Mouse (Mus musculus) bone marrow macrophage, adult 2 months (primary cell): Measurements from ENCODE around the gene Parg. TPM values are rescaled to one million over a fixed set of nuclear protein-coding genes. Genes with fewer than 3 reads are reported as not detected.
"Not testable (repeated sequence)": the region's sequence is repeated elsewhere in the genome, so short reads cannot be mapped to it uniquely, and the experiment has no call there.

ENCODE experiments used
- H3K27ac ChIP-seq: 2 replicates; pipeline ENCODE4 v1.5.1; 2012; ENCODE audit warnings: low read depth, low read length; ENCODE audit not compliant: insufficient read depth
- H3K4me1 ChIP-seq: 2 replicates; pipeline ENCODE4 v1.6.1; 2012; ENCODE audit warnings: low read length; ENCODE audit not compliant: control insufficient read depth, insufficient read depth
- H3K4me3 ChIP-seq: 2 replicates; pipeline ENCODE4 v1.5.1; 2012; ENCODE audit warnings: mild to moderate bottlenecking, low read length, moderate library complexity; ENCODE audit not compliant: insufficient read depth
- CTCF ChIP-seq: IDR thresholded peaks from 2 replicates; pipeline ENCODE4 v1.5.1; 2012; ENCODE audit warnings: low read depth, mild to moderate bottlenecking, low read length, moderate library complexity
- POLR2A ChIP-seq: IDR thresholded peaks from 2 replicates; pipeline ENCODE4 v1.6.1; 2012; ENCODE audit warnings: mild to moderate bottlenecking, low read depth, low read length, borderline replicate concordance
- polyA plus RNA-seq: library from polyadenylated mRNA; stranded (reverse); fragments of >200 nt; gene quantifications from 2 replicates; pipeline ENCODE4 v1.2.4, GENCODE M21; 2012; ENCODE audit not compliant: missing spikeins, insufficient read depth, insufficient read length

The Parg gene
- polyA plus RNA-seq, 1 experiment = 23.3 TPM

- H3K27ac ChIP-seq = no peak overlapping the region
- no peak overlapping the region for H3K4me3 ChIP-seq
- H3K4me1 ChIP-seq = peaks cover 9% of the 10 kb centered on the region
- TF ChIP-seq CTCF (no peak), POLR2A (no peak)
Observed at GRCm38 (mm10) chr14:32179393-32180195, 22.2 kb upstream of the Parg start.

- TF ChIP-seq CTCF = no peak
- no peak for TF ChIP-seq POLR2A
Observed at GRCm38 (mm10) chr14:32180861-32181260, 20.9 kb upstream of the Parg start.

DNA sequence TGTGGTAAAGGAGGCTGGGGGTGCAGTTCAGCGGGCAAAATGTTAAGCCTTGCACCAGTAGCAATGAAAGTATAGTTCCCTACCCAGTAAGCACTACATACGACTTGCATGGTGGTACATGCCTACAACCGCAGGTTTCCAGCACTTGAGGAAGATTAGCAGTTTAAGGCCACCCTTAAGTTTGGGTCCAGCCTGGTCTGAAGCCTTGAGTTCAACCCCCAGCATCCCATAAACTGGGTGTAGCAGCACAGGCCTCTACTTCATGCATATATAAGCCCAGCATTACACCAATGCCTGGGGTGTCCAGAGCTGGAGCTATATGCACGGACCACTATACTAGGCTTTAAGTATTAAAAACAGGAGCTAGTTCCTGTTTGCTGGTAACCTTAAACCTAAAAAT, 17.9 kb upstream of the Parg start:
- H3K4me1 ChIP-seq = peaks cover 3% of the 10 kb centered on the region

More at GRCm38 (mm10) chr14:32180861-32181260, 20.9 kb upstream of the Parg start:
- peaks cover 3% of the 10 kb centered on the region for H3K4me1 ChIP-seq
- H3K27ac ChIP-seq = no peak overlapping the region
- no peak overlapping the region for H3K4me3 ChIP-seq

DNA sequence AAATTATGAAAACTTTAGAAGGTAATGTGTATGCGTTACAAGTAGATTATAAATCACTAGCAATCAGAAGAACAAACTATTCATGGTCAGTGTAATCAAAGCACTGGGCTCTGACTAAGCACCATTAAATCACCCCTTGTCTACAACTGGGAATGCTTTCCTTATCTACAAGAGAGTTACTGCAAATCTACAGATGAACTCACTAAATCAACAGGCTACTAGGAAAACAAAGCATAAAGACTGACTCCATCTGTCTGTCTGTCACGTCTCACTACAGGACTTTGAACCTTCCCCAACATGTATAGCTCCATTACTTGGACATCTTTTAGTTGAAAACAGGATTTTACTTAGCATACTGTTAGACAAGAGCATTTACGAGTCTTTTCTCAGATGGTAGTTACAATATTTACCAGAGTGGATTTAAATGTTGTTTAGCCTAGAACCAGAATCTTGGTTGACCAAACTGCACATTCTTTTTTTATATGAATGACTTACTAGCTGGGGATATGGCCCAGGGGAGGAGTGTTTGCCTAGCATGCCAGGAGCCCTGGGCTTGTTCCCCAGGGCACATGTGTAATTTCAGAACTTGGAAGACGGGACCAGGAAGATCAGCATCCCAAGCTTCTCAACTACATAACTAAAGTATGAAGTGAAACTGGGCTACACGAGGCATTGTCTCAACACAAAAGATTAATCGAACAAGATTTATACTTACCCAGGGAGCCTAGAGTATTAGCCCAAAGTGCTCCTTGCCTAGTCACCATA, 10.9 kb upstream of the Parg start:
- Histone ChIP-seq H3K4me1 (no peaks in the 10 kb centered on the region), H3K4me3 (no peak overlapping the region), H3K27ac (no peak overlapping the region)
- TF ChIP-seq CTCF (no peak), POLR2A (no peak)

More for the DNA sequence above, 17.9 kb upstream of the Parg start:
- H3K27ac ChIP-seq = no peak overlapping the region
- TF ChIP-seq CTCF = no peak
- no peak for TF ChIP-seq POLR2A
- no peak overlapping the region for H3K4me3 ChIP-seq

GRCm38 (mm10) chr14:32191926-32192325, 9.8 kb upstream of the Parg start:
- Histone ChIP-seq H3K27ac (no peak overlapping the region), H3K4me3 (no peak overlapping the region), H3K4me1 (no peaks in the 10 kb centered on the region)
- TF ChIP-seq POLR2A (no peak), CTCF (no peak)

DNA sequence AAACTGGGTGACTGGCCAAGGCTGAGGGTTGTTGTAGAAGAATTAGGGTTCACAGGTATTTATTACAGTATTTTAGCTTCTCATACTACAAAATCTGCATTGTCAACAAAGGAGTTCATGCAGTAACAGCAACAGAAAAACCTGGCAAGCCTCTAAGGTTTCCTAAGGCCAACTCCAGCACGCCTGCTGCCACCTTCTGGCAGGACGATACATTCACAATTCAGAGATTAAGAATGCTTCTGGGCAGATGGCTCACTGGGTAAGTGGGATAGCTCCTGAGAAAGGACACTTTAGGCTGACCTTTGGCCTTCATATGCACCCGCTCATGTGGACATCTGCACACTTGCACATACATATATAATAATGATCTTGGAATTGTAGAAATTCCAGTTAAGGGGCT, 9.3 kb upstream of the Parg start:
- Histone ChIP-seq H3K27ac (no peak overlapping the region), H3K4me3 (no peak overlapping the region), H3K4me1 (no peaks in the 10 kb centered on the region)
- TF ChIP-seq POLR2A (no peak), CTCF (0 out of 2 replicates have a peak, but pooled peaks have one; percentile 38)

GRCm38 (mm10) chr14:32193557-32193956, 8.2 kb upstream of the Parg start:
- H3K4me1 ChIP-seq, H3K4me3 ChIP-seq, H3K27ac ChIP-seq: not testable (repeated sequence)

DNA sequence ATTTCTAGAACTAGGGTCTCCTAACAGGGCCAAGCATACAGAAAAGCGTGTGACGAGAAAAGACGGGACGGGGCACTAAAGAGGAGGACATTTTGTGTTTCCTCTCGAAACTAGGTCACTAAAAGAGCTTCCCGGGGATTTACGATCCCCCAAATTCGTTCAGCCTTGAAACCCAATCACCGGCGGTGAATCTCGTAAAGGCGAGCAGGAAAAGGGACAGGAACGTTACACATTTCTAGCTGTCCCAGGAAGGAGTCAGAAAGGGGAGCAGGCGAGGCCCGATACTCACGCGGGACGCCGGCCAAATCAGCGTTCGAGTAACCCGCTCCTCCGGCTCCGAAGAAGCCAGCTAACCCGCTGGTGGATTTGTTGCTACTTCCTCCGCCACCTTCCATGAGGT, 395 bp upstream of the Parg start:
- Histone ChIP-seq H3K4me3 (peak overlapping the region; percentile 70), H3K4me1 (0 out of 2 replicates have a peak, but pooled peaks cover 5% of the 10 kb centered on the region), H3K27ac (peak overlapping the region; percentile 44)
- TF ChIP-seq POLR2A (no peak), CTCF (no peak)

DNA sequence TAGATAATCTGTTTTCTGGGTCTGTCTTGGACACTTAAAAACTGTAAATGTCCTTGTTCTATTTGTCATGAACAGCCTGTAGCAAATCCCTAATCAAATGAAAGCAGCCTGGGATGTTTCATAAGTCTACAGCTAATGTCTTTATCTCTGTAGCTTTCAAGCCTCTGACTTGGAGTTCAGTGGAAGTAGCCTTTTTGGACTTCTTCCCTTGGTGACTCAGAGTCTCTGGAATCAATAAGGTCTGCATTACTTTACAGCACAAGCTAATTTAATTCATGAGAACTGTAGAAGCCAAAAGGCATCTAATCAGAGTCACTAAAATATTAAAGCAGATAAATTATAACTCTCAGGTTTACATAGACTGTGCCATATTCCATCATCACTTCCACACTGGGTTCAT, 24.9 kb downstream of the Parg start:
- no peak for TF ChIP-seq POLR2A
- no peak for TF ChIP-seq CTCF
- Histone ChIP-seq H3K4me1 (no peaks in the 10 kb centered on the region), H3K27ac (no peak overlapping the region), H3K4me3 (no peak overlapping the region)

- TF ChIP-seq CTCF = no peak
- TF ChIP-seq POLR2A = no peak
Observed at GRCm38 (mm10) chr14:32228996-32229395, 27.2 kb downstream of the Parg start.

More at GRCm38 (mm10) chr14:32228996-32229395, 27.2 kb downstream of the Parg start:
- H3K4me3 ChIP-seq = no peak overlapping the region
- H3K4me1 ChIP-seq = no peaks in the 10 kb centered on the region
- no peak overlapping the region for H3K27ac ChIP-seq
